Mouse (Mus musculus) limb, embryonic 11.5 days (tissue): ENCODE results near the gene Plxnd1. TPM values are rescaled to one million over a fixed set of nuclear protein-coding genes. Genes with fewer than 3 reads are reported as not detected.

Experiments
- ATAC-seq: fragments of 200-750 bp; cut with Nextera tagmentation; 2 replicates; pipeline ENCODE4 v1.8.0; 2017; ENCODE audit warnings: low read depth; ENCODE audit not compliant: insufficient number of reproducible peaks, low FRiP score, low TSS enrichment
- DNase-seq: peaks from one replicate; pipeline ENCODE4 v3.0.0-alpha.2; 2015; ENCODE audit warnings: low spot score
- H3K27ac ChIP-seq: fragments of 300-500 bp; sonication (generic); replicated peaks from 2 replicates; pipeline ENCODE4 v1.5.1; 2014; ENCODE audit warnings: low read depth, mild to moderate bottlenecking, low read length
- H3K27me3 ChIP-seq: fragments of 300-500 bp; sonication (generic); 2 replicates; pipeline ENCODE4 v1.6.1; 2014; ENCODE audit warnings: mild to moderate bottlenecking, low read length, mixed read lengths; ENCODE audit not compliant: control insufficient read depth, insufficient read depth
- H3K36me3 ChIP-seq: fragments of 300-500 bp; sonication (generic); 2 replicates; pipeline ENCODE4 v1.6.1; 2014; ENCODE audit warnings: mild to moderate bottlenecking, low read length, moderate library complexity, mixed read lengths; ENCODE audit not compliant: control insufficient read depth, insufficient read depth
- H3K4me1 ChIP-seq: fragments of 300-500 bp; sonication (generic); 2 replicates; pipeline ENCODE4 v1.6.1; 2014; ENCODE audit warnings: low read length, mixed read lengths; ENCODE audit not compliant: control insufficient read depth, insufficient read depth
- H3K4me2 ChIP-seq: fragments of 300-500 bp; sonication (generic); 2 replicates; pipeline ENCODE4 v1.6.1; 2014; ENCODE audit warnings: low read depth, mild to moderate bottlenecking, moderate library complexity; ENCODE audit not compliant: severe bottlenecking
- H3K4me3 ChIP-seq: fragments of 300-500 bp; sonication (generic); 2 replicates; pipeline ENCODE4 v1.5.1; 2014; ENCODE audit warnings: low read depth, low read length
- H3K9ac ChIP-seq: fragments of 300-500 bp; sonication (generic); 2 replicates; pipeline ENCODE4 v1.6.1; 2014; ENCODE audit warnings: mild to moderate bottlenecking, low read length
- H3K9me3 ChIP-seq: fragments of 300-500 bp; sonication (generic); 2 replicates; pipeline ENCODE4 v1.6.1; 2016; ENCODE audit warnings: low read length; ENCODE audit not compliant: control insufficient read depth
- WGBS: fragments of 180-500 bp; shearing (Covaris S2); extraction: QIAGEN DNeasy Blood & Tissue Kit; methylation state at CpG from one replicate; pipeline ENCODE4 v1.1.7; 2014; 5-methylcytosine and 5-hydroxymethylcytosine counted together
- polyA plus RNA-seq: library from polyadenylated mRNA; unstranded; fragments of >200 nt; fragmentation: Nextera tagmentation; extraction: Ambion mirVana; gene quantifications from 2 replicates; pipeline ENCODE4 v1.2.1, GENCODE M21; 2014

The Plxnd1 gene
- polyA plus RNA-seq, 1 experiment from 2014 or later: 19.6 TPM

DNA sequence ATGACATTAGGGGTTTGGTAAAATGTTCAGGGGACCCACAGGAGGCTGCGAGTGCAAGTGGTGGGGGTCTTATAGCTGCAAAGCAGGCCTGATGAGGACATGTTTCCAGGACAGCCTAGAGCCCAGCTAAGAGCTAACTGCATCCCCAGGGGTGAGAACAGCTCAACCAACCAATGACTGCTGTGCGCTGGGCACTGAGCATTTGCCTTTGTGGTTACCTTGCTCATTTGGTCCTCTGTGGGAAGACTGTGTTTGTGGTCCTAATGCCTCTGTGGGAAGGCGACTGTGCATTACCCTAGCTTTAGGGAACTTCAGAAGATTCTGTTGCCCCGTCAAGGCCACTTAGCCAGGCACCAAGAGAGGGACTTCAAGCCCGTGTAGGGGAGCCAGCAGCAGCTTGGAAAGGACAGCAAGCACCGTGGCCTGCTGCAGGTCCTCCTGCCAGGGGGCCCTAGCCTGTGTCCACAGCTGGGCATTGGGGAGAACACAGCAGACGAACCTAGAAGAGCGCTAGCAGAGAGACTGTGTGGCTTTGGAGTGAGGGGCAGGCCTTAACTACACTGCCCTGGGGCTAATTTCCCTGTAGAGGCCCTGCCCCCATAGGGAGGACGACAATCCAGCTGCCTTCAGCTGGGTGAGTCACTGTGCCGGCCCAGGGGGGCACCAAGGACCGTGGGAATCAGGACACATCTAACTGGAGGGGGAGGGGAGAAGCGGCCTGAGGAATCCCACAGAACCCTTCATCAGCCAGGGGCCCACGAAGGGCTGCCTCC, 3.5 kb downstream of the Plxnd1 start:
- DNase-seq: no peak
- Histone ChIP-seq H3K4me3 (peak overlapping the region; percentile 15), H3K4me2 (0 out of 2 replicates have a peak overlapping the region, but pooled peaks have one; percentile 3), H3K9ac (peak overlapping the region; percentile 47; the same call in 1 of the 2 replicates), H3K27ac (no peak overlapping the region), H3K4me1 (peaks cover 36% of the 10 kb centered on the region), H3K27me3 (peaks cover 25% of the 10 kb centered on the region), H3K9me3 (no peaks in the 10 kb centered on the region), H3K36me3 (no peaks in the 10 kb centered on the region)
- ATAC-seq: no peak
- 26% methylated on average over 13 of the region's 13 CpGs for whole genome bisulfite sequencing

DNA sequence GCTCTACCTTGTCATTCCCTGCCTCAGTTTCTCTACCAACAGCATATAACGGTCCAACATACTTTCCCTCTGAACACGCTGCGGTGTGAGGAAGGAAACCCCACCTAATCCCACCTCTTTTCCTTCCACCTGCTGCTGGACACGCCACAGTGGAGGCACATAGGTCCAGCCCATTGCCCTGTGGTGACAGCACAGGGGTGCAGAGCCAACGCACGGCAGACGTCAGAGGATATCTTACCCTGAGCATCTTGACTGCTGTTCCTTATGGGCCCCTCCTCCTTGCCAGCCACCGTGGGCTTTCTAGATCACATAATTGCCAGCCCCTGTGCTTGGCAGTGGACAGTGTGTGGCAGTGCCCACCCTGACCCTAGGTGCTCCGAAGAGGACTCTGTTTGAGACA, 4.3 kb downstream of the Plxnd1 start:
- no peak overlapping the region for H3K27ac ChIP-seq
- 0 out of 2 replicates have a peak overlapping the region, but pooled peaks have one; percentile 10 for H3K4me3 ChIP-seq
- no peak for ATAC-seq
- no peaks in the 10 kb centered on the region for H3K9me3 ChIP-seq
- peaks cover 25% of the 10 kb centered on the region for H3K27me3 ChIP-seq
- peaks cover 38% of the 10 kb centered on the region for H3K4me1 ChIP-seq
- DNase-seq: no peak
- H3K9ac ChIP-seq: no peak overlapping the region
- H3K4me2 ChIP-seq: no peak overlapping the region
- H3K36me3 ChIP-seq: no peaks in the 10 kb centered on the region
- 89% methylated on average over 9 of the region's 9 CpGs for WGBS

DNA sequence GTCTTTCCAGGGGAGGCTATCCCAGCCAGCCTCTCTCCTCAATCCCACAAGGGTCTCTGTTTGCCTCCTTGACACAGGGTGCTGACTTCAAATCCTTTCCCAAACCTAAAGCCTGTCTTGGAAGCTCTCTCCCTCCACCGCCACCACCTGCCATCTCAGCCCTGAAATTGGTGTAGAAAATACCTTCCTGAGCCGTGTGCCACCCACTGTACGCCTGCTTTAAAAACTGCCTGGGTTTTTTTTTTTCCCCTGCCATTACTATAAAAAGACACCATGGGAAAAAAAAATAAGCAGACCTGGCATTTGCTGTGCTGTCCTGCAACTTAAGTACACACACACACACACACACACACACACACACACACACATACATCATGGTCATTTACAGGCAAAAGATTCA, 4.7 kb downstream of the Plxnd1 start:
- ATAC-seq (no peak), DNase-seq (no peak)
- Histone ChIP-seq H3K9me3 (no peaks in the 10 kb centered on the region), H3K4me1 (peaks cover 42% of the 10 kb centered on the region), H3K36me3 (no peaks in the 10 kb centered on the region), H3K9ac (no peak overlapping the region), H3K4me2 (0 out of 2 replicates have a peak overlapping the region, but pooled peaks have one; percentile 4), H3K4me3 (no peak overlapping the region), H3K27ac (no peak overlapping the region), H3K27me3 (peaks cover 25% of the 10 kb centered on the region)
- 83% methylated on average over 3 of the region's 3 CpGs for WGBS

DNA sequence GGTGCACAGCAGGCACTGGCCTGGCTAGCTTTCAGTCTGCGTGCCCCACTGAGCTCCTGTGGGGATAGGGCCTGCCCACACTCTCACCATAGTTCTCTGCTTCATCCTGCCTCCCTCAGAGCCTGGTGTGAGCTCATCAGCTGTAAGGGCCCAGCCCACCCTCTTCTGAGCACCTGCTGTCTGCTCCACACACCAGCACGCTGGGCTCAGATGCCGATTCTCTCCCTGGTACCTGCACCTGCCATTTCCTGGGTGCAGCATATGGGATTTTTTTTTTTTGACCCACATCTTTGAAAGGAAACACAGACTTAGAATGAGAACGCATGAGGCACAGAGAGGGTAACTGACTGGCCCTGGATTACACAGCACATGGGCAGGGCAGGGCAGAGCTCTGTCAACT, 5.2 kb downstream of the Plxnd1 start:
- ATAC-seq: no peak
- 80% methylated on average over 4 of the region's 4 CpGs for WGBS
- H3K4me1 ChIP-seq: peaks cover 46% of the 10 kb centered on the region
- peaks cover 25% of the 10 kb centered on the region for H3K27me3 ChIP-seq
- no peak overlapping the region for H3K9ac ChIP-seq
- no peak overlapping the region for H3K27ac ChIP-seq
- H3K4me3 ChIP-seq: no peak overlapping the region
- no peaks in the 10 kb centered on the region for H3K36me3 ChIP-seq
- DNase-seq: no peak
- no peaks in the 10 kb centered on the region for H3K9me3 ChIP-seq
- H3K4me2 ChIP-seq: 0 out of 2 replicates have a peak overlapping the region, but pooled peaks have one; percentile 4

DNA sequence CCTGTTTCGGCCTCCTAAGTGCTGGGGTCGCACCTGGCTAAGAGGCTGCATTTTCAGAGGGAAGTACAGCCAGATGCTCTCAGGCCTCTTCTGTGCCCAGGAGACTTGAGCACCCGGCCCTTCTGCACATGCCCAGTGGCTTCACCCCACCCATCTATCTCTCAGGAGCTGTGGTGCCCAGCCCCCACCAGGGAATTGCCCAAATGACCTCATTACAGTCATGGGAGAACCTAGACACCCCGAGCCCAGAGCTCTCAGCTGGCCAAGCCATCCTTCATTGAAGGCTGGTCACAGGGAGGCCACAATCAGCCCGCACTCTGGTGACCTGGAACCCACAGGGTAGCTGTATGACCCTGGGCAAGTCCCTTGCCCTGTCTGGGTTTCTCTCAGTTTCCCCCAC, 5.8 kb downstream of the Plxnd1 start:
- no peak for DNase-seq
- 71% methylated on average over 5 of the region's 5 CpGs for WGBS
- H3K27me3 ChIP-seq: peaks cover 21% of the 10 kb centered on the region
- no peak overlapping the region for H3K9ac ChIP-seq
- no peak for ATAC-seq
- H3K4me3 ChIP-seq: no peak overlapping the region
- H3K9me3 ChIP-seq: no peaks in the 10 kb centered on the region
- H3K27ac ChIP-seq: no peak overlapping the region
- H3K36me3 ChIP-seq: no peaks in the 10 kb centered on the region
- peaks cover 41% of the 10 kb centered on the region for H3K4me1 ChIP-seq
- H3K4me2 ChIP-seq: no peak overlapping the region

DNA sequence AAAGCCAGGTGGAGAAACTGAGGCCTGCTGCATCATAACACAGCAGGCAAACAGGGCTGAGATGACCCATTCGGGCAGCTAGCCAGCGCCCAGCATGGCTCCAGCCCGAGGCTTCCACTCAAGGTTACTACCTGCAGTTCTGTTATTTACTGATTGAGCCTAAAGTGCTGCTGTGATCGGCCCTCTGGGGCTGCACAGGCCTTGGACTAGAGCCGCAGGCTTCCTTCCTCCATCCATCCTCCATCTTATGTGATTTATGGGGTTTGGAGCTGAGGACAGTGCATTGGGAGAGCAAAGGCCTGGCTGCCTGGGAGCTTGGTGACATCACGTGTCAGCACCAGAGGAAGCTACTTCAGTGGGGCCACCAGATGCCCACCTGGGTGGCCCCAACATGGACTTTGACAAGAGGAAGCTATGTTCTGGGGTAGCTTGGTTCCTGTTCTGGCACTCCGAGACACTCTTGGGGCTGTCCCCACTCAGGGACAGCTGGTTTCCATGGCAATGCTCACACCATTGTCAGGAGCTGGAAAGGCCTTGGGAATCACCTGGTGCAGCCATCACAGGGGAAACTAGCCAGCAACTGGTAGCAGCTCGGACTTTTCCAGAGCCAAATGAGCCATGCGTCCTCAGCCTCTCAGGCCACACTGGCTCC, 7.6 kb downstream of the Plxnd1 start:
- H3K4me3 ChIP-seq: no peak overlapping the region
- 0 out of 2 replicates have a peak, but pooled peaks cover 3% of the 10 kb centered on the region for H3K27me3 ChIP-seq
- no peak overlapping the region for H3K4me2 ChIP-seq
- no peaks in the 10 kb centered on the region for H3K36me3 ChIP-seq
- WGBS: 41% methylated on average over 9 of the region's 9 CpGs
- no peak overlapping the region for H3K9ac ChIP-seq
- no peaks in the 10 kb centered on the region for H3K9me3 ChIP-seq
- H3K27ac ChIP-seq: no peak overlapping the region
- ATAC-seq (no peak), DNase-seq (no peak)
- peaks cover 35% of the 10 kb centered on the region for H3K4me1 ChIP-seq

DNA sequence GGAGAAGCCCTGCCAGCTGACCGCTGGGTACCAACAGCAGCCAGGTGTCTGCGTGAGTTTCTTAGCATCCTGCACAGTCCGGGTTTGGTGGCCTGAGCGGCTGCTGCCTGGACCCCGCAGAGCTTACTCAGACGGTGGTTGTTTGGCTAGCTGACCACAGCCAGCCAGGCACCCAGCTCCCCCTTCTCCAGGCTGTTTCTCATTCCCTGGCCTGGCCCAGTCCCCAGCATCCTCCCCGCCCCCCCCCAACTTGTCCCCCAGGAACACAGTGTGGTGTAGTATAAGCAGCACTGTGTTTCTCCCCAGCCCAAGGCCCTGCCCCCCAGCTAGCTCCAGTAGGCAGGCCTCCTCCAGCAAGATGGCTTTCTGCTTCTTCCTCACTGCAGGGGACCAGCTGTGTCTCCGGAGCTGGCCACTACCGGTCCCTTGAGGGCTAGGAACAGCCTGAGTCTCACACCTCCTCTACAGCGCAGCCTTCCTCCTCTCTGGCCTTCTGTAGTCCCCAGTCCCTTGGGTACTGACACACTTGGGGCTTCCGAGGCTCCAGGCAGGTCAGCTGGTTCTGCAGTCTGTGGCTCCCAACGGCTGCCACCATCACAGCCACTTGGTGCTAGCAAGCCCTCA, 8.2 kb downstream of the Plxnd1 start:
- 46% methylated on average over 12 of the region's 12 CpGs for WGBS
- DNase-seq (no peak), ATAC-seq (no peak)
- no peaks in the 10 kb centered on the region for H3K9me3 ChIP-seq
- no peak overlapping the region for H3K9ac ChIP-seq
- H3K4me2 ChIP-seq: no peak overlapping the region
- H3K36me3 ChIP-seq: no peaks in the 10 kb centered on the region
- H3K4me1 ChIP-seq: peaks cover 31% of the 10 kb centered on the region
- H3K27ac ChIP-seq: 0 out of 2 replicates have a peak overlapping the region, but pooled peaks have one; percentile 10
- 0 out of 2 replicates have a peak, but pooled peaks cover 3% of the 10 kb centered on the region for H3K27me3 ChIP-seq
- H3K4me3 ChIP-seq: no peak overlapping the region

DNA sequence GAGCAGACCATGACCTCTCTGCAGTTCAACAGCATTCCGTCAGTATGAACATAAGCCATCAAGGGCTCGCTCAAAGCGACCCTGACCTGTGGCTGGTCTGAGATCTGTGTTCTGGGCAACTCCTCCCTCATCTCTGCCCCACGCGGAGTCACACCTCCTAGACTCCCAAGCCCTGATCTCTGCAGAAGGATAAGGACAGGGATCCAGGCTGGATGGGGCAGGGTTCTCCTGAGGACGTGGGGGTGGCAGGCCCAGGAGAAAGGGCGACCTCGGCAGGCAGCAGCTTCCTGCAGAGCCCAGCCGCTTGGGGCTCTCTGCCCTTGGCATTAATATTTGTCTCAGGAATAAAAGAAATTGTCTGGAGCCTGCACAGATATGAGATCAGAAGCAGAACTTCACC, 9.2 kb downstream of the Plxnd1 start:
- ATAC-seq (no peak), DNase-seq (no peak)
- Histone ChIP-seq H3K4me3 (no peak overlapping the region), H3K27ac (no peak overlapping the region), H3K4me1 (peaks cover 28% of the 10 kb centered on the region), H3K4me2 (no peak overlapping the region), H3K36me3 (no peaks in the 10 kb centered on the region), H3K9me3 (no peaks in the 10 kb centered on the region), H3K9ac (0 out of 2 replicates have a peak overlapping the region, but pooled peaks have one; percentile 3), H3K27me3 (0 out of 2 replicates have a peak, but pooled peaks cover under 1% of the 10 kb centered on the region)
- 55% methylated on average over 9 of the region's 9 CpGs for WGBS
